Mouse (Mus musculus): ENCODE results near the gene Hhat.

Hhat gene

GRCm38 (mm10) chr1:192555516-192555915 is 215.5 kb downstream of the Hhat start:
- DNase-seq (ENCODE audit: low spot score), result no peak

- DNase-seq (ENCODE audit: low spot score), result no peak
Observed at GRCm38 (mm10) chr1:192550561-192550960, 220.5 kb downstream of the Hhat start.

GRCm38 (mm10) chr1:192546843-192547242 is 224.2 kb downstream of the Hhat start:
- DNase-seq (ENCODE audit: low spot score), result no peak

GRCm38 (mm10) chr1:192544901-192545300 is 226.1 kb downstream of the Hhat start:
- DNase-seq (ENCODE audit: low spot score), result no peak

- DNase-seq (ENCODE audit: low spot score), result no peak
Observed at GRCm38 (mm10) chr1:192544091-192544490, 226.9 kb downstream of the Hhat start.

- DNase-seq (ENCODE audit: low spot score), result no peak
Observed at GRCm38 (mm10) chr1:192543686-192544085, 227.3 kb downstream of the Hhat start.

- DNase-seq (ENCODE audit: low spot score), result no peak
Observed at GRCm38 (mm10) chr1:192542093-192542492, 228.9 kb downstream of the Hhat start.

GRCm38 (mm10) chr1:192537169-192537568 is 233.9 kb downstream of the Hhat start:
- DNase-seq (ENCODE audit: low spot score), result no peak

GRCm38 (mm10) chr1:192536440-192536839 is 234.6 kb downstream of the Hhat start:
- DNase-seq (ENCODE audit: low spot score), result no peak

GRCm38 (mm10) chr1:192533016-192533415 is 238.0 kb downstream of the Hhat start:
- no peak for DNase-seq (ENCODE audit: low spot score)

GRCm38 (mm10) chr1:192532212-192532611 is 238.8 kb downstream of the Hhat start:
- no peak for DNase-seq (ENCODE audit: low spot score)

- no peak for DNase-seq (ENCODE audit: low spot score)
Observed at GRCm38 (mm10) chr1:192531490-192532146, 239.4 kb downstream of the Hhat start.

- DNase-seq (ENCODE audit: low spot score), result no peak
Observed at GRCm38 (mm10) chr1:192525711-192526350, 245.2 kb downstream of the Hhat start.

- no peak for DNase-seq (ENCODE audit: low spot score)
Observed at GRCm38 (mm10) chr1:192522376-192523178, 248.4 kb downstream of the Hhat start.

GRCm38 (mm10) chr1:192520836-192521435 is 250.1 kb downstream of the Hhat start:
- DNase-seq (ENCODE audit: low spot score), result no peak

- DNase-seq (ENCODE audit: low spot score), result no peak
Observed at GRCm38 (mm10) chr1:192519713-192520112, 251.3 kb downstream of the Hhat start.

GRCm38 (mm10) chr1:192515373-192515772 is 255.7 kb downstream of the Hhat start:
- DNase-seq (ENCODE audit: low spot score), result no peak

- DNase-seq (ENCODE audit: low spot score), result no peak
Observed at GRCm38 (mm10) chr1:192512821-192513220, 258.2 kb downstream of the Hhat start.

GRCm38 (mm10) chr1:192503651-192504050 is 267.4 kb downstream of the Hhat start:
- no peak for DNase-seq (ENCODE audit: low spot score)

GRCm38 (mm10) chr1:192502835-192503234 is 268.2 kb downstream of the Hhat start:
- DNase-seq (ENCODE audit: low spot score), result no peak

- peak; percentile 62 for DNase-seq (ENCODE audit: low spot score)
Observed at GRCm38 (mm10) chr1:192502016-192502415, 269.0 kb downstream of the Hhat start.

GRCm38 (mm10) chr1:192497505-192497904 is 273.5 kb downstream of the Hhat start:
- DNase-seq (ENCODE audit: low spot score), result no peak
